Mouse (Mus musculus): ENCODE results near the gene Rnf25. TPM values are rescaled to one million over a fixed set of nuclear protein-coding genes. Genes with fewer than 3 reads are reported as not detected.

The Rnf25 gene
- polyA plus RNA-seq (2015; fragmentation: Nextera tagmentation; extraction: Ambion mirVana): 25.3 and 33.0 TPM in 2 replicates

DNA sequence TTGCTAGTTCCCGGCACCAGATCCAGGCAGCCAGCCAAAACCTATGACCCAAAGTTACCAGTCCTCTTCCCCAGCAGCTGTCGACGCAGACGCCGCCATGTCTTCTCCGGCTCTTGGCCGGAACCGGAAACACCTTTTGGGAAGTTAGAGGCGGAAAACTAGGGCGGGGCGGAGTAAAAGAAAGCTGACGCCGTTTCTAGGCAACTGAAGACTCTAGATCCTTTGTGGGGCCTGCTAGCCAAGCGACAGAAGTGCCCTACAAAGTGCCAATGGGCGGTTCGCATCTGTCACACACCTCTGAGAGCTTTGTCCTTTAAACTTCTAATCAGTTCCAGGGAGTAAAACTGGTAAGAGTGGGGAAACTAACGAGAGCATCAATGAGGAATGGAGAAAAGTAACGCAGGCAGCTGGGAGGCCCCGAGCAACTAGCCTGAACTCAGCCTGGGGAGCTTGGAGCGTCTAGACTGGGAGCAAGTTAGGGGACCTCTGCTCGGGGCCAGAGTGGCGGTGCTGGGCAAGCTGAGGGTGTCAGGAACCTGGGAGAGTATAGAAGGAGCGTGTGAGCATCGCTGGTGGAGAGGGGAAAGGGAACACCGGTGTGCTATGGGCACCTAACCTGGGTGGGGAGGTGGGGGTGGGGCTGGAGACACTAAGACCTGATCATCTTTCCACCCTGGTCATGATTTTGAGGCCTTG lies at the start of gene Rnf25, which contains the start of gene Stk36:
TSS of gene Rnf25 (minus strand) at position 131 of the 696 bp plus-strand sequence.
TSS of gene Stk36 (plus strand) at position 179 of the 696 bp plus-strand sequence.

GRCm38 (mm10) chr1:74587773-74588445 lies 13.3 kb downstream of the Rnf25 start, which contains the start of the genes Zfp142 and Bcs1l:
Zfp142 (minus strand) TSS chr1:74588246.
Bcs1l (plus strand) TSS chr1:74588289.

GRCm38 (mm10) chr1:74544184-74544583 lies 57.0 kb downstream of the Rnf25 start, which contains the start of gene Usp37:
Usp37 (minus strand) TSS chr1:74544284.

Small RNA genes lying within 50 kb of the gene (microRNA-seq; reads per million reads assigned to microRNA genes)
- not detected for gene Gm25035 (ENCODE audit: borderline replicate concordance, insufficient number of aligned reads)

Other genes starting within 250 kb of the Rnf25 start
- gene Catip, start 239.3 kb downstream of the Rnf25 start, polyA plus RNA-seq (2015; fragmentation: Nextera tagmentation; extraction: Ambion mirVana): 0.16 and 0.52 TPM in 2 replicates
- 9.2 and 14.0 TPM in 2 replicates for gene Slc11a1, start 226.2 kb downstream of the Rnf25 start, polyA plus RNA-seq (2015; fragmentation: Nextera tagmentation; extraction: Ambion mirVana)
- gene Ctdsp1, start 209.9 kb downstream of the Rnf25 start, polyA plus RNA-seq (2015; fragmentation: Nextera tagmentation; extraction: Ambion mirVana): 46.5 and 55.3 TPM in 2 replicates
- 0.35 and 0.50 TPM in 2 replicates for gene Vil1, start 192.0 kb downstream of the Rnf25 start, polyA plus RNA-seq (2015; fragmentation: Nextera tagmentation; extraction: Ambion mirVana)
- 21.9 and 26.8 TPM in 2 replicates for gene Cnot9, start 95.3 kb downstream of the Rnf25 start, polyA plus RNA-seq (2015; fragmentation: Nextera tagmentation; extraction: Ambion mirVana)
- gene Plcd4, start 58.5 kb downstream of the Rnf25 start, polyA plus RNA-seq (2015; fragmentation: Nextera tagmentation; extraction: Ambion mirVana): 0.54 and 0.57 TPM in 2 replicates
- 8.0 and 10.9 TPM in 2 replicates for gene Usp37, start 57.1 kb downstream of the Rnf25 start, polyA plus RNA-seq (2015; fragmentation: Nextera tagmentation; extraction: Ambion mirVana)
- 2.9 TPM in 2 replicates for gene Zfp142, start 13.2 kb downstream of the Rnf25 start, polyA plus RNA-seq (2015; fragmentation: Nextera tagmentation; extraction: Ambion mirVana)
- 8.4 and 16.0 TPM in 2 replicates for gene Bcs1l, start 13.1 kb downstream of the Rnf25 start, polyA plus RNA-seq (2015; fragmentation: Nextera tagmentation; extraction: Ambion mirVana)
- gene Stk36, start within 50 bp of the Rnf25 start, polyA plus RNA-seq (2015; fragmentation: Nextera tagmentation; extraction: Ambion mirVana): 4.7 and 4.8 TPM in 2 replicates
- 1.6 and 2.7 TPM in 2 replicates for gene Ttll4, start 60.3 kb upstream of the Rnf25 start, polyA plus RNA-seq (2015; fragmentation: Nextera tagmentation; extraction: Ambion mirVana)
- 8.7 and 14.4 TPM in 2 replicates for gene Cyp27a1, start 112.2 kb upstream of the Rnf25 start, polyA plus RNA-seq (2015; fragmentation: Nextera tagmentation; extraction: Ambion mirVana)
- gene Prkag3, start 147.8 kb upstream of the Rnf25 start, polyA plus RNA-seq (2015; fragmentation: Nextera tagmentation; extraction: Ambion mirVana): 0.22 and 0.26 TPM in 2 replicates
- 5.7 and 9.5 TPM in 2 replicates for gene Wnt6, start 170.5 kb upstream of the Rnf25 start, polyA plus RNA-seq (2015; fragmentation: Nextera tagmentation; extraction: Ambion mirVana)
- gene Wnt10a, start 190.1 kb upstream of the Rnf25 start, polyA plus RNA-seq (2015; fragmentation: Nextera tagmentation; extraction: Ambion mirVana): 0.44 and 0.61 TPM in 2 replicates